Mouse (Mus musculus) MEL (cell line): ENCODE data around the gene Ap5z1. TPM values are rescaled to one million over a fixed set of nuclear protein-coding genes. Genes with fewer than 3 reads are reported as not detected.

Experiments used
- DNase-seq: peaks from one replicate; pipeline ENCODE4 v3.0.0; 2011; ENCODE audit warnings: low read depth, low spot score
- H3K27ac ChIP-seq: 2 replicates; pipeline ENCODE4 v1.5.1; 2012; ENCODE audit warnings: low read depth, mild to moderate bottlenecking, control low read depth, low read length, moderate library complexity; ENCODE audit not compliant: control insufficient read depth
- H3K27me3 ChIP-seq, 2 experiments: fragments of 150-350 bp in 1 of 2; sonication (generic) in 1 of 2; 2 replicates each; pipeline ENCODE4 v1.6.1; 2012; ENCODE audit warnings: low read length in 2 of 2, mild to moderate bottlenecking in 2 of 2, improper control_type of control experiment in 1 of 2, moderate library complexity in 1 of 2; ENCODE audit not compliant: insufficient read depth in 2 of 2, control insufficient read depth in 1 of 2
- H3K36me3 ChIP-seq, 2 experiments: 2 replicates each; pipeline ENCODE4 v1.6.1; 2012 to 2014; ENCODE audit warnings: low read length in 2 of 2, improper control_type of control experiment in 1 of 2, inconsistent platforms in 1 of 2, mild to moderate bottlenecking in 1 of 2; ENCODE audit not compliant: insufficient read depth in 2 of 2, control insufficient read depth in 1 of 2
- H3K4me1 ChIP-seq, 2 experiments: fragments of 150-350 bp in 1 of 2; sonication (generic) in 1 of 2; 2 replicates each; pipeline ENCODE4 v1.6.1; 2012; ENCODE audit warnings: low read length in 2 of 2, improper control_type of control experiment in 1 of 2, mild to moderate bottlenecking in 1 of 2; ENCODE audit not compliant: insufficient read depth in 2 of 2, control insufficient read depth in 1 of 2
- H3K4me3 ChIP-seq, 2 experiments: fragments of 150-350 bp in 1 of 2; sonication (generic) in 1 of 2; 2 replicates each; pipeline ENCODE4 v1.5.1; 2012; ENCODE audit warnings: low read depth in 2 of 2, low read length in 2 of 2, mild to moderate bottlenecking in 2 of 2, moderate library complexity in 2 of 2, control low read depth in 1 of 2, improper control_type of control experiment in 1 of 2; ENCODE audit not compliant: control insufficient read depth in 1 of 2, insufficient read depth in 1 of 2
- H3K79me2 ChIP-seq: 2 replicates; pipeline ENCODE4 v1.6.1; 2012; ENCODE audit warnings: mild to moderate bottlenecking, low read length, moderate library complexity; ENCODE audit not compliant: control insufficient read depth, poor library complexity, insufficient read depth
- H3K9ac ChIP-seq: 2 replicates; pipeline ENCODE4 v1.6.1; 2012; ENCODE audit warnings: low read depth, mild to moderate bottlenecking, control low read depth, low read length, moderate library complexity; ENCODE audit not compliant: control insufficient read depth, poor library complexity, severe bottlenecking
- H3K9me3 ChIP-seq: fragments of 150-350 bp; sonication (generic); replicated peaks from 2 replicates; pipeline ENCODE4 v1.6.1; 2012; ENCODE audit warnings: mild to moderate bottlenecking, low read length, improper control_type of control experiment, moderate library complexity; ENCODE audit not compliant: insufficient read depth
- EP300 ChIP-seq, 2 experiments: IDR thresholded peaks; 2 replicates each; pipeline ENCODE4 v1.6.1; 2011; ENCODE audit warnings: improper control_type of control experiment in 2 of 2, low read length in 2 of 2, low read depth in 1 of 2, mild to moderate bottlenecking in 1 of 2
- ETS1 ChIP-seq: IDR thresholded peaks from 2 replicates; pipeline ENCODE4 v1.6.1; 2012; ENCODE audit warnings: low read depth, mild to moderate bottlenecking, inconsistent platforms, low read length, improper control_type of control experiment, moderate library complexity
- GATA1 ChIP-seq: IDR thresholded peaks from 2 replicates; pipeline ENCODE4 v1.6.1; 2011; ENCODE audit warnings: low read depth, low read length, improper control_type of control experiment
- JUND ChIP-seq: IDR thresholded peaks from 2 replicates; pipeline ENCODE4 v1.6.1; 2011; ENCODE audit warnings: low read depth, mild to moderate bottlenecking, improper control_type of control experiment, low read length
- KAT2A ChIP-seq: conservative IDR thresholded peaks from 2 replicates; pipeline ENCODE4 v1.6.1; 2012; ENCODE audit warnings: low read depth, low read length, improper control_type of control experiment, inconsistent platforms
- MAX ChIP-seq: IDR thresholded peaks from 2 replicates; pipeline ENCODE4 v1.6.1; 2011; ENCODE audit warnings: low read length, improper control_type of control experiment
- MEF2A ChIP-seq: IDR thresholded peaks from 2 replicates; pipeline ENCODE4 v1.6.1; 2014; ENCODE audit warnings: low read depth, mild to moderate bottlenecking, inconsistent platforms, low read length, improper control_type of control experiment; ENCODE audit not compliant: poor library complexity, insufficient replicate concordance, severe bottlenecking; ENCODE audit errors: extremely low read depth
- POLR2A ChIP-seq, 2 experiments: IDR thresholded peaks; 2 replicates each; pipeline ENCODE4 v1.6.1; 2011 to 2012; ENCODE audit warnings: low read length in 2 of 2, mild to moderate bottlenecking in 2 of 2, control low read depth in 1 of 2, improper control_type of control experiment in 1 of 2, low read depth in 1 of 2, moderate library complexity in 1 of 2; ENCODE audit not compliant: control insufficient read depth in 1 of 2, insufficient read depth in 1 of 2, poor library complexity in 1 of 2
- RCOR1 ChIP-seq: IDR thresholded peaks from 2 replicates; pipeline ENCODE4 v1.6.1; 2012; ENCODE audit warnings: low read depth, mild to moderate bottlenecking, inconsistent platforms, low read length, improper control_type of control experiment
- SIN3A ChIP-seq: IDR thresholded peaks from 2 replicates; pipeline ENCODE4 v1.6.1; 2012; ENCODE audit warnings: low read length, improper control_type of control experiment, inconsistent platforms
- TAL1 ChIP-seq: IDR thresholded peaks from 2 replicates; pipeline ENCODE4 v1.6.1; 2012; ENCODE audit warnings: mild to moderate bottlenecking, inconsistent platforms, low read length, moderate library complexity, mixed read lengths
- TBP ChIP-seq: IDR thresholded peaks from 2 replicates; pipeline ENCODE4 v1.8.0; 2011; ENCODE audit warnings: low read depth, low read length, improper control_type of control experiment
- TCF12 ChIP-seq: IDR thresholded peaks from 2 replicates; pipeline ENCODE4 v1.6.1; 2014; ENCODE audit warnings: low read depth, mild to moderate bottlenecking, inconsistent platforms, low read length, improper control_type of control experiment, moderate library complexity
- USF1 ChIP-seq: IDR thresholded peaks from 2 replicates; pipeline ENCODE4 v1.6.1; 2014; ENCODE audit warnings: low read depth, mild to moderate bottlenecking, inconsistent platforms, low read length, improper control_type of control experiment, moderate library complexity
- USF2 ChIP-seq, 2 experiments: IDR thresholded peaks; 2 replicates each; pipeline ENCODE4 v1.6.1; 2011 to 2012; ENCODE audit warnings: improper control_type of control experiment in 2 of 2, low read length in 2 of 2, borderline replicate concordance in 1 of 2, inconsistent platforms in 1 of 2, low read depth in 1 of 2, mild to moderate bottlenecking in 1 of 2; ENCODE audit not compliant: insufficient read depth in 1 of 2
- ZKSCAN1 ChIP-seq: IDR thresholded peaks from 2 replicates; pipeline ENCODE4 v1.6.1; 2012; ENCODE audit warnings: low read depth, mild to moderate bottlenecking, inconsistent platforms, low read length, improper control_type of control experiment, moderate library complexity
- ZMIZ1 ChIP-seq: IDR thresholded peaks from 2 replicates; pipeline ENCODE4 v1.6.1; 2012; ENCODE audit warnings: low read depth, mild to moderate bottlenecking, inconsistent platforms, low read length, improper control_type of control experiment, moderate library complexity
- polyA plus RNA-seq, 2 experiments: library from polyadenylated mRNA; stranded (reverse) in 1 of 2; unstranded in 1 of 2; fragments of >175 nt in 1 of 2; fragments of >200 nt in 1 of 2; gene quantifications; 2 replicates each; pipeline versions ENCODE4 v1.2.1 to v1.2.4; 2012; ENCODE audit warnings: low replicate concordance in 2 of 2, low read depth in 1 of 2; ENCODE audit not compliant: insufficient read length in 2 of 2, insufficient read depth in 1 of 2, missing spikeins in 1 of 2
- total RNA-seq: library from RNA; depleted of rRNA; stranded (reverse); fragments of 300-350 nt; gene quantifications from 2 replicates; pipeline ENCODE4 v1.2.3, GENCODE M21; 2012

Ap5z1 gene
- total and polyA plus RNA-seq, 3 experiments: 4.4 to 13.5 TPM; not detected in 1

GRCm38 (mm10) chr5:142420920-142421319 lies 42.8 kb upstream of the Ap5z1 start:
- 0 out of 4 replicates have a peak, but pooled peaks cover 0 to 2% of the 10 kb centered on the region in 2 experiments for H3K4me1 ChIP-seq
- H3K27ac ChIP-seq: no peak overlapping the region
- no peak for DNase-seq
- peaks cover 6% of the 10 kb centered on the region for H3K79me2 ChIP-seq
- TF ChIP-seq SIN3A (no peak), TAL1 (no peak), KAT2A (no peak), USF2 (IDR thresholded peaks at IDR 0.05; ENCODE audit: borderline replicate concordance in 1 of 2, insufficient read depth in 1 of 2, low read depth in 1 of 2, low read length in 2 of 2) (no peak)
- no peaks in the 10 kb centered on the region for H3K27me3 ChIP-seq
- no peak overlapping the region for H3K9ac ChIP-seq
- no peaks in the 10 kb centered on the region for H3K9me3 ChIP-seq
- no peak overlapping the region for H3K4me3 ChIP-seq
- peaks cover 0 to 2% of the 10 kb centered on the region in 2 experiments; a peak in 3 of 4 replicates for H3K36me3 ChIP-seq

- no peak overlapping the region for H3K4me3 ChIP-seq
- H3K9me3 ChIP-seq: no peaks in the 10 kb centered on the region
- H3K36me3 ChIP-seq: no peaks in the 10 kb centered on the region; a peak in 1 of 4 replicates
- DNase-seq: no peak
- no peaks in the 10 kb centered on the region for H3K27me3 ChIP-seq
- no peaks in the 10 kb centered on the region for H3K4me1 ChIP-seq
- H3K27ac ChIP-seq: no peak overlapping the region
- H3K9ac ChIP-seq: no peak overlapping the region
- H3K79me2 ChIP-seq: peaks cover 6% of the 10 kb centered on the region
- TF ChIP-seq ZKSCAN1 (no peak), ETS1 (no peak), TAL1 (no peak), TBP (no peak), TCF12 (no peak), USF1 (no peak), MEF2A (no peak), JUND (no peak), RCOR1 (no peak), POLR2A (IDR thresholded peaks at IDR 0.05; ENCODE audit: control insufficient read depth in 1 of 2, insufficient read depth in 1 of 2, low read depth in 1 of 2, low read length in 2 of 2, poor library complexity in 1 of 2) (no peak)
Observed at GRCm38 (mm10) chr5:142421886-142422285, 41.9 kb upstream of the Ap5z1 start.

DNA sequence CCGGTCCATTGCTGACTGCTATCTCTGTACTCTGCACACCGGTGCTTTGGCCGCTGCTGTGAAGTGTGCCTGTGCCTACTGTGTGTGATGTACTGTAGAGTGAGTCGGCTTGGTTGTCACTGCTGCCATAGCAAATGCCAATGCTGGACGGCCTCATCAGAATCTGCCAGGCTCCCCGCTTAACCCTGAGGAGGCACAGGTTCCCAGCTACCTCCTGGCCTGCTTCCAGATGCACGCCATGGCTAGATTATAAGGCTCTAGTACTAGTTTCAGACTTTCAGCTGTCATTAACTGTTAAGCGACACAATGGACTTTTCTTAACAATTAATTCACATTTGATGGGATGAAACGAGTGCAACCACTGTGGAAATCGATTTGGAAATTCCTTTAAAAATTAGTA lies 40.6 kb upstream of the Ap5z1 start:
- no peaks in the 10 kb centered on the region; a peak in 1 of 4 replicates for H3K36me3 ChIP-seq
- H3K4me3 ChIP-seq: no peak overlapping the region
- H3K4me1 ChIP-seq: no peaks in the 10 kb centered on the region

More for the DNA sequence above, 40.6 kb upstream of the Ap5z1 start:
- no peaks in the 10 kb centered on the region for H3K9me3 ChIP-seq
- DNase-seq: no peak
- no peaks in the 10 kb centered on the region for H3K27me3 ChIP-seq
- TF ChIP-seq POLR2A (IDR thresholded peaks at IDR 0.05; ENCODE audit: control insufficient read depth in 1 of 2, insufficient read depth in 1 of 2, low read depth in 1 of 2, low read length in 2 of 2, poor library complexity in 1 of 2): no peak
- no peak for TF ChIP-seq GATA1
- TF ChIP-seq ZMIZ1: no peak
- TF ChIP-seq TBP: no peak
- TF ChIP-seq ZKSCAN1: no peak
- no peak for TF ChIP-seq MAX
- TF ChIP-seq EP300 (IDR thresholded peaks at IDR 0.05; ENCODE audit: low read depth in 1 of 2, low read length in 2 of 2): no peak
- TF ChIP-seq USF2 (IDR thresholded peaks at IDR 0.05; ENCODE audit: borderline replicate concordance in 1 of 2, insufficient read depth in 1 of 2, low read depth in 1 of 2, low read length in 2 of 2): no peak
- H3K27ac ChIP-seq: no peak overlapping the region
- peaks cover 1% of the 10 kb centered on the region for H3K79me2 ChIP-seq
- no peak overlapping the region for H3K9ac ChIP-seq
